33 mouse cellular contexts compared by ENCODE assay signal in the genomic region with DNA sequence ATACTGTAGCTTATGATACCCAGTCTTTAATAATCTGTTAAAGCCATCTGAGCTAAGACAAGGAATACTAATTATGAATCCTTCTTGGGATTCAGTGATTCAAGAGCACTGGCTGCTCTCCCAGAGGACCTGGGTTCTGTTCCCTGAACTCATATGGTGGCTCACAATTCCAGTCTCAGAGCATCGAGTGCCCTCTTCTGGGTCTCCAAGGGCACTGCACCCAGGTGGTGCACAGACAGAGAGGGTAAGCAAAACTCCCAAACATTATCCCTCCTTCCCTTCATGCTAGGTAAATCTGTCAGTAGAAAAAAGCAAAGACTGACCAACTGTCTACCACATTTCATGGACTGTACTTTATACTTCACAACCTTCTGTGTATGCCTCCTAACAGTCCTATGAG. TPM values are rescaled to one million over a fixed set of nuclear protein-coding genes. Genes with fewer than 3 reads are reported as not detected.
A peak's percentile ranks its signal among the peaks of the same experiment; 100 is the strongest.
DNase-seq lines count a peak whose midpoint lies in the region; ATAC-seq and TF ChIP-seq lines count a peak whose summit lies in the region.
"Had no signal": no experiment of that assay in that cellular context is flagged by ENCODE, and none has a peak within 500 bp of the region (broad histone marks: within the 10 kb centered on the region; RNA-seq: fewer than 3 reads in every experiment).

No protein-coding gene starts in this region.

- no peaks in the 10 kb centered on the region for H3K4me1 ChIP-seq in heart, embryonic 12.5 days (replicated peaks)
- H3K4me1 ChIP-seq in spleen, adult 2 months (ENCODE audit: control insufficient read depth, insufficient read depth, insufficient read length), result peaks cover 5% of the 10 kb centered on the region; the same call in 1 of the 2 replicates
- no peaks in the 10 kb centered on the region for H3K4me1 ChIP-seq in hindbrain, embryonic 10.5 days (replicated peaks)
- H3K4me1 ChIP-seq: forebrain, embryonic 15.5 days; heart, embryonic 13.5 days; hindbrain, embryonic 15.5 days; kidney, embryonic 15.5 days; limb, embryonic 15.5 days; midbrain, embryonic 12.5 days; neural tube, embryonic 13.5 days; stomach, embryonic 15.5 days had no signal

- no peaks in the 10 kb centered on the region for H3K36me3 ChIP-seq in heart, embryonic 12.5 days
- no peaks in the 10 kb centered on the region for H3K36me3 ChIP-seq in spleen, adult 2 months (ENCODE audit: control insufficient read depth, insufficient read depth, low read length)
- H3K36me3 ChIP-seq in hindbrain, embryonic 10.5 days, result no peaks in the 10 kb centered on the region
- H3K36me3 ChIP-seq: forebrain, embryonic 15.5 days; heart, embryonic 13.5 days; hindbrain, embryonic 15.5 days; kidney, embryonic 15.5 days; limb, embryonic 10.5 days; limb, embryonic 15.5 days; midbrain, embryonic 12.5 days; neural tube, embryonic 13.5 days; stomach, embryonic 15.5 days had no signal

- no peak overlapping the region for H3K27ac ChIP-seq in heart, embryonic 12.5 days (ENCODE audit: poor library complexity, severe bottlenecking)
- no peak overlapping the region for H3K27ac ChIP-seq in spleen, adult 2 months (ENCODE audit: insufficient read depth, low read length)
- H3K27ac ChIP-seq in hindbrain, embryonic 10.5 days, result no peak overlapping the region
- H3K27ac ChIP-seq: forebrain, embryonic 15.5 days; gastrocnemius, adult 2 months; heart, adult 2 months; heart, embryonic 13.5 days; hindbrain, embryonic 15.5 days; kidney, embryonic 15.5 days; limb, embryonic 10.5 days; limb, embryonic 15.5 days; midbrain, embryonic 12.5 days; neural tube, embryonic 13.5 days; stomach, embryonic 15.5 days had no signal

- H3K27me3 ChIP-seq in heart, embryonic 12.5 days (replicated peaks), result no peaks in the 10 kb centered on the region
- H3K27me3 ChIP-seq in spleen, adult 2 months (ENCODE audit: control insufficient read depth, insufficient read depth, low read length), result no peaks in the 10 kb centered on the region
- no peaks in the 10 kb centered on the region for H3K27me3 ChIP-seq in hindbrain, embryonic 10.5 days (ENCODE audit: insufficient read depth, poor library complexity, severe bottlenecking)
- H3K27me3 ChIP-seq: forebrain, embryonic 15.5 days; heart, embryonic 13.5 days; hindbrain, embryonic 15.5 days; kidney, embryonic 15.5 days; limb, embryonic 15.5 days; midbrain, embryonic 12.5 days; neural tube, embryonic 13.5 days; stomach, embryonic 15.5 days had no signal

- H3K4me2 ChIP-seq in heart, embryonic 12.5 days, result no peak overlapping the region
- H3K4me2 ChIP-seq: forebrain, embryonic 15.5 days; heart, embryonic 13.5 days; hindbrain, embryonic 15.5 days; kidney, embryonic 15.5 days; limb, embryonic 15.5 days; midbrain, embryonic 12.5 days; neural tube, embryonic 13.5 days; stomach, embryonic 15.5 days had no signal

- no peak overlapping the region for H3K9ac ChIP-seq in heart, embryonic 12.5 days
- H3K9ac ChIP-seq: forebrain, embryonic 15.5 days; heart, embryonic 13.5 days; hindbrain, embryonic 15.5 days; kidney, embryonic 15.5 days; limb, embryonic 15.5 days; midbrain, embryonic 12.5 days; neural tube, embryonic 13.5 days; stomach, embryonic 15.5 days had no signal

- H3K9me3 ChIP-seq in heart, embryonic 12.5 days (replicated peaks), result no peaks in the 10 kb centered on the region
- H3K9me3 ChIP-seq in hindbrain, embryonic 10.5 days, result no peaks in the 10 kb centered on the region
- H3K9me3 ChIP-seq: forebrain, embryonic 15.5 days; heart, embryonic 13.5 days; hindbrain, embryonic 15.5 days; kidney, embryonic 15.5 days; limb, embryonic 10.5 days; limb, embryonic 15.5 days; midbrain, embryonic 12.5 days; neural tube, embryonic 13.5 days; stomach, embryonic 15.5 days had no signal

- TF ChIP-seq POLR2A in spleen, adult 2 months (IDR thresholded peaks at IDR 0.05; ENCODE audit: low read depth, low read length), result no peak

- TF ChIP-seq CTCF in spleen, adult 2 months (IDR thresholded peaks at IDR 0.05; ENCODE audit: extremely low read depth, insufficient read depth, insufficient read length, insufficient replicate concordance), result peak; percentile 22; the same call in 1 of the 2 replicates

- H3K4me3 ChIP-seq in heart, embryonic 12.5 days, result no peak overlapping the region
- H3K4me3 ChIP-seq in spleen, adult 2 months (ENCODE audit: extremely low read depth, insufficient read depth, insufficient read length), result no peak overlapping the region
- H3K4me3 ChIP-seq in hindbrain, embryonic 10.5 days, result no peak overlapping the region
- H3K4me3 ChIP-seq: forebrain, embryonic 15.5 days; gastrocnemius, adult 2 months; heart, adult 2 months; heart, embryonic 13.5 days; hindbrain, embryonic 15.5 days; kidney, embryonic 15.5 days; limb, embryonic 10.5 days; limb, embryonic 15.5 days; midbrain, embryonic 12.5 days; neural tube, embryonic 13.5 days; stomach, embryonic 15.5 days had no signal

- ATAC-seq in heart, embryonic 12.5 days (ENCODE audit: insufficient number of reproducible peaks, low FRiP score), result no peak
- no peak for ATAC-seq in activated CD4-positive, CD25-positive, alpha-beta regulatory T cell, adult 4 months
- ATAC-seq: forebrain, embryonic 15.5 days; inflammation-experienced regulatory T-cells, adult 6 months had no signal

- 78% methylated on average over 1 of the region's 1 CpGs for WGBS in heart, embryonic 12.5 days
- 91% methylated on average over 1 of the region's 1 CpGs for WGBS in spleen, adult 2 months
- WGBS in hindbrain, embryonic 10.5 days, result 89% methylated on average over 1 of the region's 1 CpGs

- peak; percentile 49 for DNase-seq in heart, adult 11 months
- DNase-seq in spleen, adult 2 months (ENCODE audit: low read depth in 1 of 2, low spot score in 2 of 2), result no peak
- DNase-seq in spleen, postnatal 4 days (ENCODE audit: low spot score in 2 of 2), result no peak
- peak; percentile 6 for DNase-seq in MEL-GATA-1-ER (ENCODE audit: extremely low read depth, low read depth)
- no peak for DNase-seq in hindbrain, embryonic 10.5 days (ENCODE audit: low spot score)
- DNase-seq: adrenal gland, adult 8-10 months; cerebellum, adult 8-10 months; cerebellum, postnatal 25 days; gastrocnemius, adult 2 months; gastrocnemius, postnatal 36 days; heart, adult 2 months; heart, postnatal 10 days; kidney, adult 11 months; kidney, postnatal 4 days; layer of hippocampus, adult 9-11 months; lung, postnatal 36 days; right cerebral cortex, postnatal 4 days; thymus, postnatal 36 days had no signal

RNA-seq across cellular contexts. Expression of a gene that starts 23.7 kb away (rescaled TPM):
- polyA plus RNA-seq in heart, embryonic 12.5 days (2016; fragmentation: Nextera tagmentation; extraction: Ambion mirVana), result not detected in 2 replicates
- not detected in 2 replicates for polyA plus RNA-seq in spleen, adult 2 months (2012; rRNA removed)
- polyA plus RNA-seq in activated CD4-positive, CD25-positive, alpha-beta regulatory T cell, adult 4 months (2017; shearing (Covaris generic)), result not detected
- polyA plus RNA-seq in hindbrain, embryonic 10.5 days (2016; fragmentation: Nextera tagmentation; extraction: Ambion mirVana), result not detected in 2 replicates
- polyA plus RNA-seq: embryonic facial prominence, embryonic 11.5 days; forebrain, embryonic 15.5 days; frontal cortex, adult 2 months; heart, adult 2 months; heart, embryonic 13.5 days; hindbrain, embryonic 15.5 days; inflammation-experienced regulatory T-cells, adult 6 months; kidney, embryonic 15.5 days; limb, embryonic 10.5 days; limb, embryonic 15.5 days; lung, embryonic 16.5 days; midbrain, embryonic 12.5 days; neural tube, embryonic 13.5 days had no signal

RNA-seq across cellular contexts. Expression of a gene that starts 38.9 kb away (rescaled TPM):
- not detected in 2 replicates for polyA plus RNA-seq in heart, embryonic 12.5 days (2016; fragmentation: Nextera tagmentation; extraction: Ambion mirVana)
- not detected in 2 replicates for polyA plus RNA-seq in spleen, adult 2 months (2012; rRNA removed)
- not detected for polyA plus RNA-seq in activated CD4-positive, CD25-positive, alpha-beta regulatory T cell, adult 4 months (2017; shearing (Covaris generic))
- polyA plus RNA-seq in hindbrain, embryonic 10.5 days (2016; fragmentation: Nextera tagmentation; extraction: Ambion mirVana), result not detected in 2 replicates
- polyA plus RNA-seq: embryonic facial prominence, embryonic 11.5 days; forebrain, embryonic 15.5 days; heart, adult 2 months; heart, embryonic 13.5 days; hindbrain, embryonic 15.5 days; inflammation-experienced regulatory T-cells, adult 6 months; kidney, embryonic 15.5 days; limb, embryonic 15.5 days; lung, embryonic 16.5 days; midbrain, embryonic 12.5 days; neural tube, embryonic 13.5 days had no signal

RNA-seq across cellular contexts. Expression of a gene that starts 54.3 kb away (rescaled TPM):
- polyA plus RNA-seq in heart, embryonic 12.5 days (2016; fragmentation: Nextera tagmentation; extraction: Ambion mirVana), result 0.20 TPM in 1 of 2 replicates, not detected in the other
- 6.5 and 7.1 TPM in 2 replicates for polyA plus RNA-seq in spleen, adult 2 months (2012; rRNA removed)
- under 1 TPM in 1 of 2 experiments, not detected in 1; 0.13 TPM for polyA plus RNA-seq in activated CD4-positive, CD25-positive, alpha-beta regulatory T cell, adult 4 months (2017; shearing (Covaris generic))
- not detected in 2 replicates for polyA plus RNA-seq in hindbrain, embryonic 10.5 days (2016; fragmentation: Nextera tagmentation; extraction: Ambion mirVana)

Comparison
In these comparisons a context has a peak if more than half of its experiments do, and no peak if none do; other contexts are left out.
1. DNase-seq: peak in heart, adult 11 months (single experiment) and MEL-GATA-1-ER (single experiment); none in spleen, adult 2 months (0 of 2), spleen, postnatal 4 days (0 of 2) and hindbrain, embryonic 10.5 days (single experiment).